Mouse (Mus musculus) kidney, adult 10 weeks (tissue): Measurements from ENCODE around the gene Gdap2. TPM values are rescaled to one million over a fixed set of nuclear protein-coding genes. Genes with fewer than 3 reads are reported as not detected.

Experiments
- polyA plus RNA-seq: library from polyadenylated mRNA; stranded (reverse); fragments of 350-450 nt; fragmentation: Illumina TruSeq; extraction: RNeasy Lipid Tissue Mini Kit (QIAGEN cat#74804); gene quantifications from one replicate; pipeline ENCODE4 v1.2.3, GENCODE M21; 2014; ENCODE audit warnings: low read depth, low replicate concordance

Gdap2 gene
- polyA plus RNA-seq = 38.6 TPM

DNA sequence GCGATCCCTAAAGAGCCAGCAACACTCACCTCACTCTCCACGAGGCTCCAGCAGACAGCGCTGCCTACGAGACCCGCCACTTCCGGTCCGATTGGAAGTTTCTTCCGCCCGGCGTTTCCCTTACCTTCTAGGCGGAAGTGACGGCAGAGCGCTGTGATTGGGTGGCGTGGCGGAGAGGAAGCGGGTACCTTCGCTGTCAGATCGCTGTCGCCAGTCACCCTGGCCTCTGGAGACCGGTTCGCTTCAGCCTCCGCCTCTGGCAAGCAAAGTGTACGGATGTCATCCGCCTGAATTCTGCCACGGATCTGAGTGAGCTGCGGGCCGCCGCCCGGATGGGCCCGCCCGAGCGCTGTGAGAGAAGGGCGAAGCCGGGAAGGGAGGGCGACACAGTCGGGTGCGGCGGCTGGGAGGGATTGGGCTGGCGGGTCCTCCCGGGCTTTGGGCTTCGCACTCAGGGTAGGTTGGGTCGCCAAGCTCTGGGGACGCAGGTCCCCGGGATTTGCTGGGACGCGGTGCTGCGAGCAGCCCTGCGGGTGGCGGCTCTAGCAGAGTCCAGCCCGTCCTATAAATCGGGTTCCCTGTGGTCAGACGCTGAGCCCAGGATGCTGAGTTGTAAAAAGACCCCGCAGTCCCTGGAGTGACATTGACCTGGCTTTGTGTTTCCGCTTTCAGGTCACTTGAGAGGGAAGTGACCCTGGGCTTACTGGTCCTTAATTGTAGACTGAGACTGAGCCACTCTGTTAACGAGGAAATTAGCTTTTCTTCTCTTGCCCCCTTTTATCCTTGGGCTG lies at the start of gene Gdap2, which contains the start of gene Wdr3:
Gene Gdap2, plus strand, starts transcription at position 67 of the 791 bp plus-strand sequence.
Gene Wdr3, minus strand, starts transcription at position 93 of the 791 bp plus-strand sequence.

Other genes with a start within 250 kb of the Gdap2 start
- gene Wdr3, start within 50 bp of the Gdap2 start, polyA plus RNA-seq = 17.7 TPM